Mouse (Mus musculus): ENCODE data around the gene Srpr. TPM values are rescaled to one million over a fixed set of nuclear protein-coding genes. Genes with fewer than 3 reads are reported as not detected.

Srpr gene
- total and polyA plus RNA-seq, 2 experiments from 2014 or later: 35.5 to 66.3 TPM

DNA sequence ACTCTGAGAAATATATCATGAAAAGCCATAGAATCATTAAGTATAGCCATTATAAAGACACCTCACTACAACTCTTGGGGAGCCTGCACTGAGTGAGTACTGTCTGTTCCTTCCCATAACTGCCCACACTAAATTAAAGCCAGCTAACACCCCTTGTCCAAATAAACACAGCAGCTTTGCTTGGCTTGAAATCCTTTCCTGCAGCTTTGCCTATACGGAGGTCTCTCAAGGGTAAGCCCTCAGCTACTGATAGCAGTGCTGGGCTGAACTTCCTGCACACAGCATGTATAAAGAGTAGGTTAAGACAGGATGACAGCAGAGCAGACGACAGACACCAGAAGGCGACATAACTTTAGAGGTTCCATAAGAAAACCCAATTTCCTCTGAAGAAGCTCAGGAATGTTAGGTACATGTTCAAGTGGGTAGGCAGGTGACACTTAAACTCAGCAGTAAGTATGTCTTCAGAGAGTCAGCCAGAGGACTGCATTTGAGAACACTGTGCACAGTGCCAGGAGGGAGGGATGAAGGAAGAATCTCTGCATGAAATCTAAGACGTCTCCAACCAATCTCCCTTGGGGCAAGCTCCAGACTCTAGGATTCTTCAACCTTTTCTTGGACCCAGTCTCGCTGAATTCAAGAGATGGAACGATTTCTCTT lies 39.1 kb downstream of the Srpr start:
- no peak for TF ChIP-seq CTCF (IDR thresholded peaks at IDR 0.05; ENCODE audit: low read depth)
- H3K4me1 ChIP-seq (ENCODE audit: insufficient read depth, low read length): no peaks in the 10 kb centered on the region
- no peak overlapping the region for H3K9ac ChIP-seq (replicated peaks; ENCODE audit: low read length)
- ATAC-seq: no peak
- 0 out of 2 replicates have a peak overlapping the region, but pooled peaks have one; percentile 15 for H3K27ac ChIP-seq
- H3K36me3 ChIP-seq (ENCODE audit: insufficient read depth, low read length): peaks cover 8% of the 10 kb centered on the region; the same call in 1 of the 2 replicates
- no peak overlapping the region for H3K4me3 ChIP-seq (ENCODE audit: low read length)
- H3K9me3 ChIP-seq (ENCODE audit: low read length): no peaks in the 10 kb centered on the region
- H3K27me3 ChIP-seq (ENCODE audit: insufficient read depth, low read length): no peaks in the 10 kb centered on the region
- DNase-seq (ENCODE audit: low spot score): no peak
- no peak overlapping the region for H3K4me2 ChIP-seq (ENCODE audit: low read depth, low read length)
- 84% methylated on average over 6 of the region's 6 CpGs for WGBS

GRCm38 (mm10) chr9:35239734-35240133 lies 39.8 kb downstream of the Srpr start:
- H3K9ac ChIP-seq (replicated peaks; ENCODE audit: low read length): no peak overlapping the region
- no peaks in the 10 kb centered on the region for H3K4me1 ChIP-seq (ENCODE audit: insufficient read depth, low read length)
- ATAC-seq (no peak), DNase-seq (ENCODE audit: low spot score) (no peak)
- H3K4me3 ChIP-seq (ENCODE audit: low read length): no peak overlapping the region
- H3K36me3 ChIP-seq (ENCODE audit: insufficient read depth, low read length): peaks cover 7% of the 10 kb centered on the region; the same call in 1 of the 2 replicates
- no peaks in the 10 kb centered on the region for H3K9me3 ChIP-seq (ENCODE audit: low read length)
- H3K27me3 ChIP-seq (ENCODE audit: insufficient read depth, low read length): no peaks in the 10 kb centered on the region
- H3K4me2 ChIP-seq (ENCODE audit: low read depth, low read length): no peak overlapping the region
- 68% methylated on average over 1 of the region's 1 CpGs for WGBS
- 0 out of 2 replicates have a peak overlapping the region, but pooled peaks have one; percentile 15 for H3K27ac ChIP-seq
- TF ChIP-seq CTCF (IDR thresholded peaks at IDR 0.05; ENCODE audit: low read depth): peak; percentile 4; the same call in 1 of the 2 replicates

DNA sequence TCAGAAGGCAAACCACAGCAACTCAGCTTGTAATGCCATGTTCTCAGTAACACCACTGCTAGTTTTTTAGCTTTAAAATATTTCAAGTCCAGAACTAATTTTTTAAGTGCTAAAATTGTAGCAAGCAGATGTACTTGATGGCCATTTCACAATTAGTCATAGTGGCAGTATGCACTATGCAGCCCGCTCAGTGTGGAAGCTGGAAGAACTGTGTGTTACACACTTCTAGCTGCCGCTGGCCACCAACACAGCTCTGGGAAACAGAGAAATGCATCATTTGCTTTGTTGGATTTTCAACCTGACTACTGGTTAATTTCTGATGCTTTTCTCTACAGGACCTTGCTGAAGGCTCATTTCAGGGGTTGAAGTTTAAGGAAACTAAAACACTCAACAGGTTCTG lies 47.4 kb downstream of the Srpr start:
- Histone ChIP-seq H3K9ac (replicated peaks; ENCODE audit: low read length) (no peak overlapping the region), H3K27me3 (ENCODE audit: insufficient read depth, low read length) (no peaks in the 10 kb centered on the region), H3K36me3 (ENCODE audit: insufficient read depth, low read length) (no peaks in the 10 kb centered on the region), H3K4me2 (ENCODE audit: low read depth, low read length) (no peak overlapping the region), H3K4me3 (ENCODE audit: low read length) (no peak overlapping the region), H3K4me1 (ENCODE audit: insufficient read depth, low read length) (no peaks in the 10 kb centered on the region), H3K9me3 (ENCODE audit: low read length) (no peaks in the 10 kb centered on the region), H3K27ac (no peak overlapping the region)
- no peak for DNase-seq (ENCODE audit: low spot score)
- WGBS: 88% methylated on average over 2 of the region's 2 CpGs
- ATAC-seq: no peak
- no peak for TF ChIP-seq CTCF (IDR thresholded peaks at IDR 0.05; ENCODE audit: low read depth)

DNA sequence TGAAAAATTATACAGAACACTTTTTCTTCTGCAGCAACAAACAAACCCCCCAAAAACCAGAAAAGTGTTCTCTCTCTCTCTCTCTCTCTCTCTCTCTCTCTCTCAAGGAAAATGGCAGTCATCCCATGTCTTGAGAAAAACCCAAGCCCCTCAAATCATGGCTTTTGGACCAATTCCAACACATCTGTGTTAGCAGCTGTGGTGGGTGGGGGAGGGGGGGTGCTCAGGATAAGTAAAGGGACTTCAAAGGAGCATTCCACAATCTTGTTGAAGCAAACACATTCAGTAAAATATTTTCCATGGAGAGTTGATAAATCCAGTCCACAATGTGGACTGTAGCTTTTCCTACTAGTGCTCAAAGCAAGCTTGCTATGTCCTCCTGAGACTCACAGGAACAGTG lies 49.5 kb downstream of the Srpr start:
- Histone ChIP-seq H3K27ac (no peak overlapping the region), H3K27me3 (ENCODE audit: insufficient read depth, low read length) (no peaks in the 10 kb centered on the region), H3K9me3 (ENCODE audit: low read length) (no peaks in the 10 kb centered on the region), H3K4me1 (ENCODE audit: insufficient read depth, low read length) (no peaks in the 10 kb centered on the region), H3K4me3 (ENCODE audit: low read length) (no peak overlapping the region), H3K36me3 (ENCODE audit: insufficient read depth, low read length) (no peaks in the 10 kb centered on the region), H3K4me2 (ENCODE audit: low read depth, low read length) (no peak overlapping the region), H3K9ac (replicated peaks; ENCODE audit: low read length) (no peak overlapping the region)
- no peak for DNase-seq (ENCODE audit: low spot score)
- TF ChIP-seq CTCF (IDR thresholded peaks at IDR 0.05; ENCODE audit: low read depth): no peak
- no peak for ATAC-seq

GRCm38 (mm10) chr9:35257365-35257764 lies 57.4 kb downstream of the Srpr start:
- 95% methylated on average over 7 of the region's 7 CpGs for WGBS
- ATAC-seq: no peak

GRCm38 (mm10) chr9:35262418-35262817 lies 62.4 kb downstream of the Srpr start:
- no peak for ATAC-seq
- no peaks in the 10 kb centered on the region for H3K4me1 ChIP-seq (ENCODE audit: insufficient read depth, low read length)
- 91% methylated on average over 4 of the region's 4 CpGs for WGBS

More at GRCm38 (mm10) chr9:35257365-35257764, 57.4 kb downstream of the Srpr start:
- no peak for DNase-seq (ENCODE audit: low spot score)
- Histone ChIP-seq H3K4me2 (ENCODE audit: low read depth, low read length) (no peak overlapping the region), H3K27ac (no peak overlapping the region), H3K4me1 (ENCODE audit: insufficient read depth, low read length) (no peaks in the 10 kb centered on the region), H3K9me3 (ENCODE audit: low read length) (no peaks in the 10 kb centered on the region), H3K27me3 (ENCODE audit: insufficient read depth, low read length) (no peaks in the 10 kb centered on the region), H3K4me3 (ENCODE audit: low read length) (no peak overlapping the region), H3K36me3 (ENCODE audit: insufficient read depth, low read length) (no peaks in the 10 kb centered on the region), H3K9ac (replicated peaks; ENCODE audit: low read length) (no peak overlapping the region)
- no peak for TF ChIP-seq CTCF (IDR thresholded peaks at IDR 0.05; ENCODE audit: low read depth)

DNA sequence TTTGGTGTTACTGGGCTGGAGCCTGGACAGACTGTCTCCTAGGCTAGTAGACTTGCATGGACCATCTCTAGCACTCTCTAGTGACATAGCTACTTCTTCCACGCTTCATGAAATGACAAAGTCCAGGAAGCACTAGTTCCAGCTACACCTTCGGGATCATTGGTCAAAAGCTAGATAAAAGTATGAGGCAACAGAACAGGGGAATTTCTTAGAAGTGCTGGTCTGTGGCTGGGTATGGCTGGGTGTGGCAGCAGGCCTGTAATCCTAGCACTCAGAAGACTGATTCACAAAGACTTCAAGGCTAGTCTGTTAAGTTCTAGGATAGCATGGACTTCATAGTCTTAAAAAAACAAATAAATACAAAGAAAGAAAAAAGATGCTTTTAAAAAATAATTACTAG lies 63.5 kb downstream of the Srpr start:
- Histone ChIP-seq H3K4me1 (ENCODE audit: insufficient read depth, low read length) (peaks cover 5% of the 10 kb centered on the region; the same call in 1 of the 2 replicates), H3K4me3 (ENCODE audit: low read length) (no peak overlapping the region), H3K9ac (replicated peaks; ENCODE audit: low read length) (no peak overlapping the region), H3K36me3 (ENCODE audit: insufficient read depth, low read length) (no peaks in the 10 kb centered on the region), H3K27ac (no peak overlapping the region), H3K4me2 (ENCODE audit: low read depth, low read length) (no peak overlapping the region), H3K9me3 (ENCODE audit: low read length) (no peaks in the 10 kb centered on the region), H3K27me3 (ENCODE audit: insufficient read depth, low read length) (no peaks in the 10 kb centered on the region)
- DNase-seq (ENCODE audit: low spot score): no peak
- 88% methylated on average over 2 of the region's 2 CpGs for WGBS
- no peak for ATAC-seq
- TF ChIP-seq CTCF (IDR thresholded peaks at IDR 0.05; ENCODE audit: low read depth): no peak

More at GRCm38 (mm10) chr9:35262418-35262817, 62.4 kb downstream of the Srpr start:
- H3K4me3 ChIP-seq (ENCODE audit: low read length): no peak overlapping the region
- no peak for DNase-seq (ENCODE audit: low spot score)
- TF ChIP-seq CTCF (IDR thresholded peaks at IDR 0.05; ENCODE audit: low read depth): no peak
- H3K4me2 ChIP-seq (ENCODE audit: low read depth, low read length): no peak overlapping the region
- H3K27me3 ChIP-seq (ENCODE audit: insufficient read depth, low read length): no peaks in the 10 kb centered on the region
- no peaks in the 10 kb centered on the region for H3K9me3 ChIP-seq (ENCODE audit: low read length)
- no peak overlapping the region for H3K9ac ChIP-seq (replicated peaks; ENCODE audit: low read length)
- H3K27ac ChIP-seq: no peak overlapping the region
- H3K36me3 ChIP-seq (ENCODE audit: insufficient read depth, low read length): no peaks in the 10 kb centered on the region
